Mouse (Mus musculus) myocyte (in vitro differentiated cells): ENCODE results near the gene Scn11a.

Experiments used
- CEBPB ChIP-seq: IDR thresholded peaks from 2 replicates; pipeline ENCODE4 v1.6.1; 2011; ENCODE audit warnings: mild to moderate bottlenecking, moderate library complexity; ENCODE audit not compliant: poor library complexity, insufficient read depth, severe bottlenecking
- E2F4 ChIP-seq: IDR thresholded peaks from one replicate; pipeline ENCODE4 v1.6.1; 2011; ENCODE audit warnings: mild to moderate bottlenecking, control low read depth, moderate library complexity; ENCODE audit not compliant: insufficient read depth
- MAX ChIP-seq: IDR thresholded peaks from one replicate; pipeline ENCODE4 v1.6.1; 2011; ENCODE audit warnings: low read depth, mild to moderate bottlenecking, control low read depth
- MYOD1 ChIP-seq, 3 experiments: IDR thresholded peaks; one replicate each; pipeline ENCODE4 v1.6.1; 2011; ENCODE audit warnings: control low read depth in 2 of 3, low read depth in 2 of 3, mild to moderate bottlenecking in 2 of 3, moderate library complexity in 1 of 3; ENCODE audit not compliant: insufficient read length in 2 of 3, control insufficient read depth in 1 of 3
- MYOG ChIP-seq, 3 experiments: IDR thresholded peaks; one replicate each; pipeline ENCODE4 v1.6.1; 2011; ENCODE audit warnings: control low read depth in 2 of 3, low read depth in 2 of 3, mild to moderate bottlenecking in 2 of 3; ENCODE audit not compliant: insufficient read length in 2 of 3, control insufficient read depth in 1 of 3, insufficient read depth in 1 of 3
- POLR2A ChIP-seq: IDR thresholded peaks from one replicate; pipeline ENCODE4 v1.6.1; 2011; ENCODE audit warnings: low read depth, mild to moderate bottlenecking, control low read depth, moderate library complexity; ENCODE audit not compliant: insufficient read length
- POLR2AphosphoS2 ChIP-seq: IDR thresholded peaks from one replicate; pipeline ENCODE4 v1.6.1; 2011; ENCODE audit warnings: low read depth, control low read depth; ENCODE audit not compliant: insufficient read length
- REST ChIP-seq: IDR thresholded peaks from one replicate; pipeline ENCODE4 v1.6.1; 2011; ENCODE audit warnings: mild to moderate bottlenecking, control low read depth, moderate library complexity; ENCODE audit not compliant: insufficient read depth, insufficient read length
- TCF12 ChIP-seq: IDR thresholded peaks from one replicate; pipeline ENCODE4 v1.6.1; 2011; ENCODE audit warnings: mild to moderate bottlenecking, control low read depth; ENCODE audit not compliant: poor library complexity, insufficient read depth, severe bottlenecking
- USF1 ChIP-seq: IDR thresholded peaks from one replicate; pipeline ENCODE4 v1.6.1; 2011; ENCODE audit warnings: low read depth, mild to moderate bottlenecking, control low read depth, moderate library complexity

GRCm38 (mm10) chr9:119795254-119795912 is 29.9 kb downstream of the Scn11a start:
- no peak for TF ChIP-seq MAX
- no peak for TF ChIP-seq POLR2A
- no peak for TF ChIP-seq TCF12
- TF ChIP-seq USF1, result no peak
- no peak for TF ChIP-seq CEBPB
- TF ChIP-seq E2F4, result no peak
- TF ChIP-seq MYOG (IDR thresholded peaks at IDR 0.05; ENCODE audit: control insufficient read depth in 1 of 3, insufficient read depth in 1 of 3, insufficient read length in 2 of 3, low read depth in 2 of 3), result no peak
- no peak for TF ChIP-seq POLR2AphosphoS2
- TF ChIP-seq REST, result no peak
- no peak for TF ChIP-seq MYOD1 (IDR thresholded peaks at IDR 0.05; ENCODE audit: control insufficient read depth in 1 of 3, insufficient read length in 2 of 3, low read depth in 2 of 3)
